Mouse (Mus musculus) midbrain, embryonic 11.5 days (tissue): ENCODE data around the gene Slit1. TPM values are rescaled to one million over a fixed set of nuclear protein-coding genes. Genes with fewer than 3 reads are reported as not detected.
A peak's percentile ranks its signal among the peaks of the same experiment; 100 is the strongest.

ENCODE experiments used
- ATAC-seq: fragments of 200-750 bp; cut with Nextera tagmentation; 2 replicates; pipeline ENCODE4 v1.8.0; 2017; ENCODE audit warnings: moderate TSS enrichment, moderate library complexity; ENCODE audit not compliant: low FRiP score
- DNase-seq: peaks from one replicate; pipeline ENCODE4 v3.0.0; 2015; ENCODE audit warnings: low spot score; ENCODE audit errors: missing footprints
- H3K27ac ChIP-seq: fragments of 300-500 bp; sonication (generic); 2 replicates; pipeline ENCODE4 v1.5.1; 2014; ENCODE audit warnings: low read depth, low read length
- H3K27me3 ChIP-seq: fragments of 300-500 bp; sonication (generic); 2 replicates; pipeline ENCODE4 v1.6.1; 2014; ENCODE audit warnings: mild to moderate bottlenecking, low read length, moderate library complexity, mixed read lengths; ENCODE audit not compliant: control insufficient read depth, insufficient read depth
- H3K36me3 ChIP-seq: fragments of 300-500 bp; sonication (generic); 2 replicates; pipeline ENCODE4 v1.6.1; 2014; ENCODE audit warnings: mild to moderate bottlenecking, low read length, moderate library complexity, mixed read lengths; ENCODE audit not compliant: control insufficient read depth, insufficient read depth
- H3K4me1 ChIP-seq: fragments of 300-500 bp; sonication (generic); 2 replicates; pipeline ENCODE4 v1.6.1; 2014; ENCODE audit warnings: low read length; ENCODE audit not compliant: control insufficient read depth, insufficient read depth
- H3K4me2 ChIP-seq: fragments of 300-500 bp; sonication (generic); 2 replicates; pipeline ENCODE4 v1.6.1; 2014; ENCODE audit warnings: mild to moderate bottlenecking, moderate library complexity
- H3K4me3 ChIP-seq: fragments of 300-500 bp; sonication (generic); 2 replicates; pipeline ENCODE4 v1.5.1; 2014; ENCODE audit warnings: low read depth, low read length
- H3K9ac ChIP-seq: fragments of 300-500 bp; sonication (generic); 2 replicates; pipeline ENCODE4 v1.6.1; 2014; ENCODE audit warnings: low read length
- H3K9me3 ChIP-seq: fragments of 300-500 bp; sonication (generic); 2 replicates; pipeline ENCODE4 v1.6.1; 2016; ENCODE audit warnings: low read length; ENCODE audit not compliant: control insufficient read depth
- WGBS: fragments of 180-500 bp; shearing (Covaris S2); extraction: QIAGEN DNeasy Blood & Tissue Kit; methylation state at CpG from one replicate; pipeline ENCODE4 v1.1.7; 2014; 5-methylcytosine and 5-hydroxymethylcytosine counted together
- polyA plus RNA-seq: library from polyadenylated mRNA; unstranded; fragments of >200 nt; fragmentation: Nextera tagmentation; extraction: Ambion mirVana; gene quantifications from 2 replicates; pipeline ENCODE4 v1.2.1, GENCODE M21; 2014

Gene Slit1
- polyA plus RNA-seq, 1 experiment from 2014 or later: 10.2 TPM

DNA sequence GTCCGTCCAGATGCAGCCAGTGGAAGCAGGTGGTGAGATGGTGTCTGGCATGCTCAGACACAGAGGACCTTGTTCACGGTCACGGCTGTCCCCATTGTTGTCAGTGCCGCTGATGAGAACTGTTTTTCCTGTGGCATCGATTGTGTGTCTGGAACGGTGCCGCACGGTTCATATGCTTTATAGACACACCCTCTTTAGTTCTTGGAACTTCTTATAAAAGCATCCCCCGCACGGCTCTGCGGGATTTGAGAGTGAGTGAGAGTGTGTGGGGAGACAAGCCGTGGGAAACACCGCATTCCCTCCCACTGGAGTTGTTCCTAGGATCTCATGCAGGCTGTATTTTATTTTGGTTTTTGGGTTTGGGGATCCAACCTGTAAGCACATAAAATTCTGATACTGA is 82.0 kb downstream of the Slit1 start:
- DNase-seq (no peak), ATAC-seq (no peak)
- Histone ChIP-seq H3K4me2 (no peak overlapping the region), H3K4me3 (no peak overlapping the region), H3K9me3 (no peaks in the 10 kb centered on the region), H3K27me3 (peaks cover 32% of the 10 kb centered on the region), H3K36me3 (no peaks in the 10 kb centered on the region), H3K27ac (no peak overlapping the region), H3K9ac (no peak overlapping the region), H3K4me1 (peaks cover 32% of the 10 kb centered on the region)
- 71% methylated on average over 13 of the region's 13 CpGs for WGBS

DNA sequence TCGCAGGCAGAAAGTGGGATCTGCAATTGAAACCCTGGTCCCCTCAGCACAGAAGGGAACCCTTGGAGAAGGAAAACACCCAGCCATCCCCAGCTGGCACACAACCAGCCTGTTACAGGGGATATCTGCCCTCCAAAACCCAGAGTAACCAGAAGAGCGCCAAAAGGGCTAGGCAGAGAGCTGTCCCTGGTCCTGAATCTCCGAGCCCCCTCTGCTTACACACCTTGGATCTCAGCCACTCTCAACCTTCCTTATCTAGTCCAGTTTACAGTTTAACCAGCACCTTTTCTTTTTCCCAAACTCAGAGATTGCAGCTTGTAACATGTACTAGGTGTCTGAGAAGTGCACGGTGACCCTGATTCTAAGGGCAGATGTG is 82.5 kb downstream of the Slit1 start:
- Histone ChIP-seq H3K27ac (no peak overlapping the region), H3K4me2 (no peak overlapping the region), H3K4me1 (peaks cover 32% of the 10 kb centered on the region), H3K9me3 (no peaks in the 10 kb centered on the region), H3K36me3 (no peaks in the 10 kb centered on the region), H3K9ac (no peak overlapping the region), H3K27me3 (peaks cover 33% of the 10 kb centered on the region), H3K4me3 (no peak overlapping the region)
- DNase-seq (no peak), ATAC-seq (no peak)
- WGBS: 25% methylated on average over 4 of the region's 4 CpGs

DNA sequence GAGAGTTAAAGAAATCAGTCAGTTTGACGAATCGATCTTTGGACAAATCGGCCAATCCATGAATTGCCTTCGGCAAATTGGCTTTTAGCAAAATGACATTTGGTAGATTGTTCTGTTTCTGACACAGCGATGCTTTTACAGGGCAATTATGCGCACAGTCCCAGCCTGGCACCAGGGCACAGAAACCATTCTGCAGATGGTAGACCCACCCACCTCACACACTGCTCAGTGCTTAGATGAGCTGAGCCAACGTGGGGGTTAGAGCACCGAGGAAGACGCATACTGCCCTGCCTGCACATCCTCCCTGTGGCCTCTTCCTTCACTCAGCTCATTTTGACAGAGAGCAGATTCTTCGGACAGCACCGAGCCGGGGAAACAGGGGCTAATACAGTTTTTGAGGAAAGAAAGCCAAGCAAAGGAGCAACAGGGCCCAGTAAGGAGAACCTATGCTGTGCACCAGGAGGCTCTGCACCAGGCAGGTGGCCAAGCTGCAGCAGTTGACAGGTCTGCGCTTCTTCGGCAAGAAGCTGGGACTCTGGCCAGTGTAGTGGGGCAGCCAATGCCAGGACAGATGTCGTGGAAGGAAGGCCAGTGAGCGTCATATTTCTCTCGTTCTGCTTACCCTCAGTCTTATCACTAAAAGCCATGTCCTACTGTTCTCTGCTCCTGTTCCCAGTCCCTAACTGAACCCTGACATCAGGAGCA is 83.0 kb downstream of the Slit1 start:
- H3K9me3 ChIP-seq: no peaks in the 10 kb centered on the region
- peaks cover 37% of the 10 kb centered on the region for H3K4me1 ChIP-seq
- no peak overlapping the region for H3K4me2 ChIP-seq
- H3K27me3 ChIP-seq: peaks cover 28% of the 10 kb centered on the region
- H3K27ac ChIP-seq: no peak overlapping the region
- DNase-seq (no peak), ATAC-seq (no peak)
- no peaks in the 10 kb centered on the region for H3K36me3 ChIP-seq
- WGBS: 71% methylated on average over 17 of the region's 17 CpGs
- H3K9ac ChIP-seq: no peak overlapping the region
- H3K4me3 ChIP-seq: no peak overlapping the region

DNA sequence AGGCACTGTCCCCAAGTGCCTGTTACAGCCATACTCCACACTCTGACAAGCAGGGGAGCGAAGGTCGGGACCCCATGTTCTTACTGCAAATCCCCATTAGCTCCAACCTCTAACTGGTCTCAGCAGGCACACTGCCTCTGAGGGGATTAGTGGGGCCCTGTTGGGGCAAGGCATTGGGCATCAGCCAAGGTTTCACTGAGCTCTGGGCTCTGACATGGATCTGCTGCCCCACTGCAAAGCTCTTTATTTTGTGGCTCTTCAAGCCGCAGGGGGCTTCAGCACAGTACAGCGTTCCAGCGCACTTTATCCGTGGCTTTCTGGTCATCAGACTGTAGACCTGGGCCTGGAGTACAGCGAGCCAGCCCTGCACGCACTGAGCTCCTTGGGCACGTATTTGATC is 86.0 kb downstream of the Slit1 start:
- no peaks in the 10 kb centered on the region for H3K9me3 ChIP-seq
- H3K4me3 ChIP-seq: no peak overlapping the region
- H3K4me1 ChIP-seq: peaks cover 34% of the 10 kb centered on the region
- no peak overlapping the region for H3K9ac ChIP-seq
- no peak overlapping the region for H3K27ac ChIP-seq
- no peaks in the 10 kb centered on the region for H3K36me3 ChIP-seq
- no peak overlapping the region for H3K4me2 ChIP-seq
- 7% methylated on average over 9 of the region's 9 CpGs for WGBS
- peak; percentile 89 for DNase-seq
- peak; percentile 16; the same call in 1 of the 2 replicates for ATAC-seq
- peaks cover 30% of the 10 kb centered on the region for H3K27me3 ChIP-seq

DNA sequence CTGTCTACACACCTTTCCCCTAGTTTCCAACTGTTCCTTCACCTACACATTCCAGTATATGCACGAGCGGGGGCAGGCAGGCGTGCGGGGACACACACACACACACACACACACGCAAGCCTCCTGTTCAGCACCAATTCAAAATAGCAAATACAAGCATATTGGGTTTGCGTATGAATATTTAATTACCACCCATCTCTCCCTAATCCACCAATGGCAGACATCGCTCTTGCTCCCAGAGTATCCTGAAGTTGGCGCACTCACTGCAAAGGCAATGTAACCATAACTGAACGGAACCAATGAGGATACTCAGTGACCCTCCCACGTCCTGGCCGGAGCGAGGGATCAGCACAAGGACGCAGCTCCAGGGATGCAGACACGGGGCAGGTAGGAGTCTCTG is 86.8 kb downstream of the Slit1 start:
- Histone ChIP-seq H3K4me1 (peaks cover 42% of the 10 kb centered on the region), H3K9ac (no peak overlapping the region), H3K9me3 (no peaks in the 10 kb centered on the region), H3K4me2 (no peak overlapping the region), H3K27me3 (peaks cover 30% of the 10 kb centered on the region), H3K4me3 (no peak overlapping the region), H3K27ac (no peak overlapping the region), H3K36me3 (no peaks in the 10 kb centered on the region)
- ATAC-seq (no peak), DNase-seq (no peak)
- WGBS: 68% methylated on average over 14 of the region's 14 CpGs

DNA sequence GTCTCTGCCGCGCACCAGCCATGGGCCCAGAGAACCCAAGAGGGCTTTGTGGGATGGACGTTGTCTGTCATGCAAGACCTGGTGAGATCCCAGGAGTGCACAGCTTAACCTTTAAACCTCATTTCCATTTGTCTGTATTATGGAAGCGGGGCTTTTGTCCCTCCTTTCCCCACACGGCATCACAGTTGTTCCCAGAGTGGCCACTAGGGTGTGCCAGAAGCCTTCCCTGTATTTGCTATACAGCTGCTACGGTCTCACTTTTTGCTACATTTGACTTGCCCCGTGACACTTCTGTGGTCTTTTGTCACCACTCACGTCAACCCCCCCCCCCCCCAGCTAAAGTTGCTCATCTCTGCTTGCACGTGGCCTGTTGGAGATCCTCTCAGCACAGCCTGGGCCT is 87.5 kb downstream of the Slit1 start:
- WGBS: 3% methylated on average over 9 of the region's 9 CpGs
- peaks cover 44% of the 10 kb centered on the region for H3K4me1 ChIP-seq
- no peak overlapping the region for H3K9ac ChIP-seq
- H3K9me3 ChIP-seq: no peaks in the 10 kb centered on the region
- H3K36me3 ChIP-seq: no peaks in the 10 kb centered on the region
- ATAC-seq (peak; percentile 31), DNase-seq (peak; percentile 99)
- H3K27ac ChIP-seq: no peak overlapping the region
- no peak overlapping the region for H3K4me3 ChIP-seq
- peaks cover 30% of the 10 kb centered on the region for H3K27me3 ChIP-seq
- H3K4me2 ChIP-seq: no peak overlapping the region

DNA sequence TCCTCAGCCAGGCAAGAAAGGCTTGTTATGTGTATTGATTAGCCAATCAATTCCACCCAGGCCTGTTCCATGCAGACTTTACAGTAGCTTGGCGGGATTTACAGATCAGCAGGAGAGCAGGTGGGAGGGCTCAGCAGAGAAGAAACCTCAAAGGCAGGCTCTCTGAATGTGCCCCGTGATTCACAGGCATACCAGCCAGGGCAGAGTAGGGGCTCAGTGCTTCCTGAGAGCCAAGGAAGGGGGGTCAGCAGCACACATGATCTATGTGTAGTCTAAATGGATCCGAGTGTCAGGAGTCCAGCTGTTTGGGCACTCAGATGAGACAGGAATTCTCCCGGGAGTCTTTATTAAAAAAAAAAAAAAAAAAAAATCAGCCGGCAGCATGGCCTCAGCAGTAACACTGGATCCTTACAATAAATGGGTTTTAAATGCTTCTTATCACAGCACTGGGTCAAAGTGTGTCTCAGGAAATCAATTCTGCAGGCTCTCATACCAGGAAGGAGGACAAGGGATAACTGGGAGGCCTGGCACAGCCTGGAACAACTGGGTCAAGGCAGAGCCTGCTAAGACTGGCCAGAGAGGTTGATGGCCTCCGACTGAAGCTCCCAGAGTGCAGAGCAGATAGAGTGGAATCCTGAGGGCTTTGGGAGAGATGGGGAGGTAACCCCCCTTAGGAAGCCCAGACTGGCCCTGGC is 88.2 kb downstream of the Slit1 start:
- peak; percentile 38; the same call in 1 of the 2 replicates for ATAC-seq
- DNase-seq: no peak
- peaks cover 26% of the 10 kb centered on the region for H3K27me3 ChIP-seq
- H3K27ac ChIP-seq: no peak overlapping the region
- H3K9ac ChIP-seq: no peak overlapping the region
- H3K9me3 ChIP-seq: no peaks in the 10 kb centered on the region
- no peaks in the 10 kb centered on the region for H3K36me3 ChIP-seq
- H3K4me1 ChIP-seq: peaks cover 44% of the 10 kb centered on the region
- H3K4me3 ChIP-seq: no peak overlapping the region
- H3K4me2 ChIP-seq: no peak overlapping the region
- WGBS: 15% methylated on average over 6 of the region's 6 CpGs

DNA sequence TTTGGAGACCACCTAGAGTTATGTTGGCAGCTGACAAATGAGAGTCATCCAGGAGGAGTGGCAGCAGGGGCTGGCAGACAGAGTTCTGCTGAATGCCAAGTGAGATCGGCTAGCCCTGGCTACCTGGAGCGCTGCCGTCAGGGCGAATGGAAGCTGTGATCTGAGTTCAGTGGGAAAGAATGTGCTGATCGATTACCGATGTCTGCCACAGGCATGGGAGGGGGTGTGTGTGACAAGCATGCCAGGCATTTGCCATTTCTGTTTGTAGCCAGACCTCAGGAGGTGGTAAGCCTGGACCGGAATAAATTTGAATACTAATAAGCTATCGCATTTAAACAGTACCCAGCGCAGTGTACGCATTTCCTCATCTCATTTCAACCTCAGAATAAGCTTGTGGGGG is 91.5 kb downstream of the Slit1 start:
- Histone ChIP-seq H3K27me3 (peaks cover 9% of the 10 kb centered on the region), H3K9ac (no peak overlapping the region), H3K27ac (no peak overlapping the region), H3K36me3 (no peaks in the 10 kb centered on the region), H3K4me3 (no peak overlapping the region), H3K4me1 (peaks cover 39% of the 10 kb centered on the region), H3K4me2 (0 out of 2 replicates have a peak overlapping the region, but pooled peaks have one; percentile 4), H3K9me3 (no peaks in the 10 kb centered on the region)
- WGBS: 18% methylated on average over 10 of the region's 10 CpGs
- ATAC-seq (peak; percentile 30; the same call in 1 of the 2 replicates), DNase-seq (no peak)

DNA sequence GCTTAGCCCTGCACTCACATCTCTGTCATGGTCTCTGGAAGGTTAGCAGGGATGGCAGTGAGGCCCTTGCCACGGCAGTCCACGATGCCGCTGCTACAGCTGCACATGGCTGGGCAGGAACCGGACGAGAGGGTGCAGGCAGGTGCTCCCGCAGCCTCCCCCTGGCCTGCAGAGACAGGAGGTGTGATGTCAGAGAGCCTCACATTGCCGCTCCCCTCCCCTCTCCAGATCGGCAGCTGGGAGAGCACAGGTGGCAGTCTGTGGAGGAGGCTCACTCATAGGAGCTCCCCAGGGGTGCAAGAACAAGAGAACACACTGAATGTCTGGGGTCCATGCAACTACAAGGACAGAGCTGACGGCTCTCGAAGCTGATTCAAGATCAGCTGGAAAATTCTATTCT is 94.1 kb downstream of the Slit1 start:
- Histone ChIP-seq H3K27ac (no peak overlapping the region), H3K36me3 (no peaks in the 10 kb centered on the region), H3K4me2 (no peak overlapping the region), H3K9me3 (no peaks in the 10 kb centered on the region), H3K4me3 (no peak overlapping the region), H3K27me3 (peaks cover 2% of the 10 kb centered on the region), H3K4me1 (peaks cover 21% of the 10 kb centered on the region), H3K9ac (no peak overlapping the region)
- 45% methylated on average over 10 of the region's 10 CpGs for WGBS
- ATAC-seq (no peak), DNase-seq (no peak)
